Mouse (Mus musculus): Measurements from ENCODE around the gene Pdzk1.

- no peak for TF ChIP-seq CTCF (IDR thresholded peaks at IDR 0.05; ENCODE audit: control insufficient read depth, insufficient read depth, insufficient read length)
- TF ChIP-seq USF1 (IDR thresholded peaks at IDR 0.05; ENCODE audit: low read depth): no peak
- TF ChIP-seq MYOD1 (IDR thresholded peaks at IDR 0.05; ENCODE audit: control insufficient read depth, insufficient read length, low read depth): no peak
- TF ChIP-seq MAX (IDR thresholded peaks at IDR 0.05): no peak
- TF ChIP-seq MYOG (IDR thresholded peaks at IDR 0.05; ENCODE audit: control insufficient read depth, extremely low read depth, insufficient read length): no peak
- no peak for TF ChIP-seq FOSL1 (IDR thresholded peaks at IDR 0.05; ENCODE audit: insufficient read depth, low read length, poor library complexity, severe bottlenecking)
- no peak for TF ChIP-seq CEBPB (IDR thresholded peaks at IDR 0.05; ENCODE audit: low read depth)
Measured at GRCm38 (mm10) chr3:96870270-96870669, 41.2 kb downstream of the Pdzk1 start.
